Mouse (Mus musculus) limb, embryonic 14.5 days (tissue): ENCODE data around the gene Cfap61. TPM values are rescaled to one million over a fixed set of nuclear protein-coding genes. Genes with fewer than 3 reads are reported as not detected.
A peak's percentile ranks its signal among the peaks of the same experiment; 100 is the strongest.

Source experiments
- ATAC-seq: fragments of 200-750 bp; cut with Nextera tagmentation; 2 replicates; pipeline ENCODE4 v1.8.0; 2017; ENCODE audit warnings: low read depth, moderate number of reproducible peaks, moderate TSS enrichment; ENCODE audit not compliant: low FRiP score
- DNase-seq: peaks from one replicate; pipeline ENCODE4 v3.0.0-alpha.2; 2015; ENCODE audit warnings: low spot score
- H3K27ac ChIP-seq: fragments of 300-500 bp; sonication (generic); replicated peaks from 2 replicates; pipeline ENCODE4 v1.5.1; 2014; ENCODE audit warnings: low read depth, mild to moderate bottlenecking, low read length, moderate library complexity, mixed read lengths
- H3K27me3 ChIP-seq: fragments of 300-500 bp; sonication (generic); 2 replicates; pipeline ENCODE4 v1.6.1; 2014; ENCODE audit warnings: low read length, mixed read lengths; ENCODE audit not compliant: control insufficient read depth, insufficient read depth
- H3K36me3 ChIP-seq: fragments of 300-500 bp; sonication (generic); 2 replicates; pipeline ENCODE4 v1.6.1; 2014; ENCODE audit warnings: mild to moderate bottlenecking, low read length, moderate library complexity, mixed read lengths; ENCODE audit not compliant: control insufficient read depth, insufficient read depth
- H3K4me1 ChIP-seq: fragments of 300-500 bp; sonication (generic); 2 replicates; pipeline ENCODE4 v1.6.1; 2014; ENCODE audit warnings: antibody characterized with exemption, low read length, mixed read lengths; ENCODE audit not compliant: control insufficient read depth, insufficient read depth
- H3K4me2 ChIP-seq: fragments of 300-500 bp; sonication (generic); replicated peaks from 2 replicates; pipeline ENCODE4 v1.6.1; 2014; ENCODE audit warnings: low read depth, mild to moderate bottlenecking, low read length, moderate library complexity; ENCODE audit not compliant: severe bottlenecking
- H3K4me3 ChIP-seq: fragments of 300-500 bp; sonication (generic); replicated peaks from 2 replicates; pipeline ENCODE4 v1.5.1; 2014; ENCODE audit warnings: low read length
- H3K9ac ChIP-seq: fragments of 300-500 bp; sonication (generic); 2 replicates; pipeline ENCODE4 v1.6.1; 2014; ENCODE audit warnings: mild to moderate bottlenecking, low read depth, low read length, moderate library complexity; ENCODE audit not compliant: severe bottlenecking
- H3K9me3 ChIP-seq: fragments of 300-500 bp; sonication (generic); 2 replicates; pipeline ENCODE4 v1.6.1; 2016; ENCODE audit warnings: low read length; ENCODE audit not compliant: control insufficient read depth
- POLR2A ChIP-seq: fragments of 200-500 bp; IDR thresholded peaks from 2 replicates; pipeline ENCODE4 v1.8.0; 2012; ENCODE audit warnings: inconsistent platforms, mild to moderate bottlenecking, moderate library complexity, borderline replicate concordance; ENCODE audit not compliant: insufficient read depth, insufficient read length; ENCODE audit errors: extremely low read depth
- WGBS: fragments of 180-500 bp; shearing (Covaris S2); extraction: QIAGEN DNeasy Blood & Tissue Kit; methylation state at CpG from one replicate; pipeline ENCODE4 v1.1.7; 2014; 5-methylcytosine and 5-hydroxymethylcytosine counted together
- polyA plus RNA-seq, 2 experiments: library from polyadenylated mRNA; depleted of rRNA in 1 of 2; stranded (reverse) in 1 of 2; unstranded in 1 of 2; fragments of >200 nt; fragmentation: Nextera tagmentation in 1 of 2; extraction: Ambion mirVana in 1 of 2; gene quantifications; 2 replicates each; pipeline versions ENCODE4 v1.2.1 to v1.2.3; 2012 to 2014

The Cfap61 gene
- polyA plus RNA-seq, 2 experiments = 0.15 TPM; not detected in 1

GRCm38 (mm10) chr2:146073300-146073699, 138.7 kb downstream of the Cfap61 start:
- Histone ChIP-seq H3K9me3 (no peaks in the 10 kb centered on the region), H3K4me2 (no peak overlapping the region), H3K4me3 (no peak overlapping the region), H3K9ac (no peak overlapping the region), H3K27ac (no peak overlapping the region), H3K27me3 (no peaks in the 10 kb centered on the region), H3K4me1 (no peaks in the 10 kb centered on the region), H3K36me3 (no peaks in the 10 kb centered on the region)
- no peak for TF ChIP-seq POLR2A
- ATAC-seq = no peak
- DNase-seq = no peak
- 50% methylated on average over 6 of the region's 6 CpGs for WGBS

GRCm38 (mm10) chr2:146077117-146077516, 142.5 kb downstream of the Cfap61 start:
- H3K4me1 ChIP-seq = no peaks in the 10 kb centered on the region
- TF ChIP-seq POLR2A = no peak
- DNase-seq (no peak), ATAC-seq (no peak)
- no peak overlapping the region for H3K4me3 ChIP-seq
- H3K9me3 ChIP-seq = no peaks in the 10 kb centered on the region
- WGBS = 83% methylated on average over 10 of the region's 10 CpGs
- H3K36me3 ChIP-seq = no peaks in the 10 kb centered on the region
- no peaks in the 10 kb centered on the region for H3K27me3 ChIP-seq
- no peak overlapping the region for H3K4me2 ChIP-seq
- H3K27ac ChIP-seq = no peak overlapping the region
- no peak overlapping the region for H3K9ac ChIP-seq

DNA sequence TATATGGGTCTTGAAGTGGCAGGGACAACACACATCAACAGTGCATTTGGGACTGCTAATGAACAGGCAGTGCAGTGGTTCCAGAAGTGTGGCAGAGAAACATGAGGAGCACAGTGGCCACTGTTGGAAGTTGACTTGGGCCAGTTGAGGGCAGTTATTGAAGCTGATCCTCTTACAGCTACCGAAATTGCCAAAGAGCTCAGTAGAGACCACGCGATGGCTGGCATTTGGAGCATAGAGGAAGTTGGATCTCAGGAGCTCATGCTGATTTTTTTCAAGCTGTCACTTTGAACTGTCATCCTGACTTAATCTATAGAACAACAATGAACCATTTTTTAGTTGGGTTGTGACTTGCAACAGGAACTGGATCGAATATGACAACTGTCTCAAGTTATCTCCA, 145.7 kb downstream of the Cfap61 start:
- Histone ChIP-seq H3K36me3 (no peaks in the 10 kb centered on the region), H3K4me2 (no peak overlapping the region), H3K27ac (no peak overlapping the region), H3K9ac (no peak overlapping the region), H3K9me3 (no peaks in the 10 kb centered on the region), H3K27me3 (no peaks in the 10 kb centered on the region), H3K4me3 (no peak overlapping the region), H3K4me1 (no peaks in the 10 kb centered on the region)
- DNase-seq (no peak), ATAC-seq (no peak)
- 96% methylated on average over 4 of the region's 4 CpGs for WGBS
- no peak for TF ChIP-seq POLR2A

GRCm38 (mm10) chr2:146083326-146083871, 148.8 kb downstream of the Cfap61 start:
- Histone ChIP-seq H3K27ac (no peak overlapping the region), H3K27me3 (no peaks in the 10 kb centered on the region), H3K9me3 (no peaks in the 10 kb centered on the region), H3K4me3 (no peak overlapping the region), H3K4me2 (no peak overlapping the region), H3K9ac (no peak overlapping the region), H3K4me1 (0 out of 2 replicates have a peak, but pooled peaks cover 3% of the 10 kb centered on the region), H3K36me3 (no peaks in the 10 kb centered on the region)
- DNase-seq (no peak), ATAC-seq (no peak)
- no peak for TF ChIP-seq POLR2A
- 32% methylated on average over 6 of the region's 6 CpGs for WGBS

DNA sequence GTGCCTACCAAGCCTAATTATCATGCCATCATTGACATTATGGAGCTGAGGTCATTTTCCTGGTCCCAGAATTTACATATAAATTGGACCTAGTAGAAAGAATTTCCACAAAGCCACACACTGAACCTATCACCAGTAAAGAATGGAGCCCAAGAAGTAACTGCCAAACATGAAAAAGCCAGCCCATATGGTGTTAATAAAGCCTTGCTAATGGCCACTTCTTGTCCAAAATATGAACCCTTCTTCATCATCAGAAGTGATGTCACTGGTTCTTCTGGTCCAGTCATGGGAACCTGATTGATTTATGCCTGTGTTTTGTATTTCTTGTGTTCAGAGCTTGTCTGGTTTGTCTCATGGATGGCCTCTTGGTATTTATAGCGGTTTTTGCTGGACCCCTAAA, 152.8 kb downstream of the Cfap61 start:
- DNase-seq (peak; percentile 48), ATAC-seq (no peak)
- TF ChIP-seq POLR2A = no peak
- H3K9me3 ChIP-seq = no peaks in the 10 kb centered on the region
- no peaks in the 10 kb centered on the region for H3K36me3 ChIP-seq
- 58% methylated on average over 1 of the region's 1 CpGs for WGBS
- peaks cover 7% of the 10 kb centered on the region; the same call in 1 of the 2 replicates for H3K4me1 ChIP-seq
- no peak overlapping the region for H3K27ac ChIP-seq
- H3K4me3 ChIP-seq = no peak overlapping the region
- no peak overlapping the region for H3K9ac ChIP-seq
- no peaks in the 10 kb centered on the region for H3K27me3 ChIP-seq
- H3K4me2 ChIP-seq = no peak overlapping the region
